Mouse (Mus musculus) olfactory bulb, adult 2 months (tissue): ENCODE measurements at regions not wholly inside any gene's neighbourhood (a gene's known extent, or its start where the extent isn't known, plus 50 kb on each side); places are given as distances from the start of the nearest gene placed in this dataset.

ENCODE experiments used
- CTCF ChIP-seq: fragments of 200-500 bp; IDR thresholded peaks from 2 replicates; pipeline ENCODE4 v1.5.1; 2012; ENCODE audit warnings: low read depth, mild to moderate bottlenecking, low read length, moderate library complexity; ENCODE audit not compliant: insufficient read depth
- POLR2A ChIP-seq: fragments of 200-500 bp; IDR thresholded peaks from 2 replicates; pipeline ENCODE4 v1.6.1; 2012; ENCODE audit warnings: mild to moderate bottlenecking, low read depth, low read length, moderate library complexity; ENCODE audit not compliant: insufficient read depth

GRCm38 (mm10) chr8:9070953-9071352 is 380.6 kb upstream of the Arglu1 start:
- TF ChIP-seq CTCF (no peak), POLR2A (no peak)
